Mouse (Mus musculus): ENCODE measurements at regions not wholly inside any gene's neighbourhood (a gene's known extent, or its start where the extent isn't known, plus 50 kb on each side); places are given as distances from the start of the nearest gene placed in this dataset.
"Not testable (repeated sequence)": the region's sequence is repeated elsewhere in the genome, so short reads cannot be mapped to it uniquely, and the experiment has no call there.

GRCm38 (mm10) chr12:45464952-45465351, 390.4 kb upstream of the Stxbp6 start:
- WGBS: 85% methylated on average over 2 of the region's 2 CpGs

DNA sequence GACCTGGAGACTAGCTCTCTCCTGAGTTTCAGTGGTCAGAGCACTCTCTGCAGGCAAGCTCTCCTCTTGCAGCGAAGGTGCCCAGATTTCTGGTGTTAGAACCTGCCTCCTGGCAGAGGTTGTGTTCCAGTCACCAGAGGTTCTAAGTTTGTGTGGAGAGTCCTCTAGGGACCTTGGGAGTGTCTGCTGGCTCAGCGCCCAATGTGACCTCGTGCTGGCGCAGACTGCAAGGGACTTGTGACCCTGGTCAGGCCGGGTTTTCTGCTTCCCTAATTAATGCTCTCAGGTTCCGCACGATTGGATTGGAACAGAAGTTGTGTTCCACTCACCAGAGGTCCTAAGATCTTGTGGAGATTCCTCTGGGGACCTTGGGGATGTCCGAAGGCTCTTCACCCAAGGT, 384.2 kb upstream of the Stxbp6 start:
- 92% methylated on average over 8 of the region's 8 CpGs for WGBS
- H3K36me3 ChIP-seq (replicated peaks); H3K27ac ChIP-seq; DNase-seq (ENCODE audit: extremely low spot score, low spot score); H3K4me1 ChIP-seq; H3K9me3 ChIP-seq; H3K4me3 ChIP-seq; H3K27me3 ChIP-seq (ENCODE audit: poor library complexity, severe bottlenecking): not testable (repeated sequence)

More at GRCm38 (mm10) chr12:45464952-45465351, 390.4 kb upstream of the Stxbp6 start:
- H3K27me3 ChIP-seq (ENCODE audit: poor library complexity, severe bottlenecking): no peaks in the 10 kb centered on the region
- no peak overlapping the region for H3K4me3 ChIP-seq
- H3K4me1 ChIP-seq: no peaks in the 10 kb centered on the region
- H3K36me3 ChIP-seq (replicated peaks): no peaks in the 10 kb centered on the region
- H3K27ac ChIP-seq: no peak overlapping the region
- H3K9me3 ChIP-seq: no peaks in the 10 kb centered on the region
- DNase-seq (ENCODE audit: extremely low spot score, low spot score): no peak

DNA sequence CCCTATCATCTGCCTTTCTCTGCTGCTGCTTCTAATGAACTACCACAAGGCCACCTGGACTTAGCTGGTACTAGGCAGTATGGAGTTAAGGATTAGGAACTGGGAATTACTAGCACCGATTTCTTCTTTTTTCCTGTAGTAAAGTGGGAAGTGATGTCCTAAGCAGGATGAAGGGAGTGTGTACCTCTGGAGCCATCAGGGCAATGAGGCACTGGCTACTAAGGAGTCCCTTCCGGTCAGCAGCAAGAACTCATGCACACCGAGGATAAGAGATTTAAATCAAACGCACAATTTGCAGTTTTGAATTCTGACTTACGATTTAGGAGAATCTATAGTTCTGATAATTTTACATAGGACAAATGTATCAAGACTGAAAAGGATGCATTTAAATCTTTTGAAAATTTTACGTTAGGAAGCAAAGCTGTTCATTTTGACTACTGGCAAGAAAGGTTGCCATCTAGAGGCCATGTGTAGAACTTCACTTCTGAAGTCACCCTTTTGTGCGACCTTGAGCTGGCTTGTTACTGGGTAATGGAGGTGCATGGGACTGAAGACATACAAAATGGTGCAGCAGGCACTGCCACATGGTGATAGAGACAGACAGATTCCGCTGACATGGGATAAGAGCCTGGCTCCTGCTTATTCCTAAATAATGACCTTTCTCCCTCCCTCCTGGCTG, 369.1 kb upstream of the Stxbp6 start:
- Histone ChIP-seq H3K4me3 (no peak overlapping the region), H3K27me3 (ENCODE audit: poor library complexity, severe bottlenecking) (no peaks in the 10 kb centered on the region), H3K4me1 (no peaks in the 10 kb centered on the region), H3K36me3 (replicated peaks) (no peaks in the 10 kb centered on the region), H3K9me3 (no peaks in the 10 kb centered on the region), H3K27ac (no peak overlapping the region)
- 57% methylated on average over 8 of the region's 8 CpGs for WGBS
- no peak for DNase-seq (ENCODE audit: extremely low spot score, low spot score)

DNA sequence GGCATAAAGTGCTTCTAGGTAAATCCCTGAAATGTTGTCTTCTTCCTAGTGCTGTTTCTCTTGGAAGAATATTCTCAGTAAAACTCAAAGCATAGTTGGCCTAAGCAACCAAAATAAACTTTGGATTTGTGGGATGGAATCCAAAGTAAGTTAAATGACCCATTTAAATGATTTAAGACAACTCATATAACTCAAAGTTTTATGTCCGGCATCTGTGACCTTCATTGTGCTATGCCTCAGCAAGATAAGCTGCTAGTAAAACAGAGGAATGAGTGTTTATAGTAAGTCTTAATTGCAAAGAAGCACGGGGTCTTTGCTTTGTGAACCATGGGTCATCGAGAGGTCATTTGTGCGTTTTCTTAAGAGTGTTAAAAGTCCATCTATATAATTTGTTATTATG, 368.0 kb upstream of the Stxbp6 start:
- no peaks in the 10 kb centered on the region for H3K4me1 ChIP-seq
- H3K27ac ChIP-seq: no peak overlapping the region
- H3K36me3 ChIP-seq (replicated peaks): no peaks in the 10 kb centered on the region
- H3K27me3 ChIP-seq (ENCODE audit: poor library complexity, severe bottlenecking): no peaks in the 10 kb centered on the region
- no peak overlapping the region for H3K4me3 ChIP-seq
- WGBS: 45% methylated on average over 4 of the region's 4 CpGs
- H3K9me3 ChIP-seq: no peaks in the 10 kb centered on the region
- no peak for DNase-seq (ENCODE audit: extremely low spot score, low spot score)

GRCm38 (mm10) chr12:45439745-45440144, 365.2 kb upstream of the Stxbp6 start:
- H3K27ac ChIP-seq: no peak overlapping the region
- no peak overlapping the region for H3K4me3 ChIP-seq
- DNase-seq (ENCODE audit: extremely low spot score, low spot score): no peak
- no peaks in the 10 kb centered on the region for H3K9me3 ChIP-seq
- no peaks in the 10 kb centered on the region for H3K36me3 ChIP-seq (replicated peaks)
- H3K27me3 ChIP-seq (ENCODE audit: poor library complexity, severe bottlenecking): no peaks in the 10 kb centered on the region
- no peaks in the 10 kb centered on the region for H3K4me1 ChIP-seq
- WGBS: 87% methylated on average over 2 of the region's 2 CpGs

- Histone ChIP-seq H3K36me3 (replicated peaks) (no peaks in the 10 kb centered on the region), H3K4me3 (no peak overlapping the region), H3K27ac (no peak overlapping the region), H3K27me3 (ENCODE audit: poor library complexity, severe bottlenecking) (no peaks in the 10 kb centered on the region), H3K4me1 (no peaks in the 10 kb centered on the region), H3K9me3 (no peaks in the 10 kb centered on the region)
- DNase-seq (ENCODE audit: extremely low spot score, low spot score): no peak
These were observed 362.8 kb upstream of the Stxbp6 start for GRCm38 (mm10) chr12:45437271-45437670.

- 81% methylated on average over 2 of the region's 2 CpGs for WGBS
These were observed 324.9 kb upstream of the Stxbp6 start for GRCm38 (mm10) chr12:45399436-45399835.

DNA sequence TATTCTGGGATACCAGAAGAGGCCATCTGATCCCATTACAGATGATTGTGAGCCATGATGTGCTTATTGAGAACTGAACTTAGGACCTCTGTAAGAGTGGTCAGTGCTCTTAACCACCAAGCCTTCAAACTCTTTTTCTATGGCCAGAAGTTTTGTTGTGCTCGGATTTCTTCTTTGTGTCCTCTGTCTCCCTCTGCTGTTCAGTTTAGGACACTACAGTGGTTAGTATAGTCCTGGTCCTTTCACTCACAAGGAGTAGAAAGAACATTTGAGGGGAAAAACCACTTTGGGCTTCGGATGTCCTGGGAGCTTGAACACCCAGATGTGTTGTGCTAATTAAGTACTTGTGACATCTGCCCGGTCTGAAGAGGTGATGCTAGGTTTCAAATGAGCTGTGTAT, 310.4 kb upstream of the Stxbp6 start:
- H3K36me3 ChIP-seq (replicated peaks): no peaks in the 10 kb centered on the region
- 58% methylated on average over 3 of the region's 3 CpGs for WGBS
- H3K4me3 ChIP-seq: no peak overlapping the region
- no peak for DNase-seq (ENCODE audit: extremely low spot score, low spot score)
- H3K9me3 ChIP-seq: peaks cover 13% of the 10 kb centered on the region
- H3K27me3 ChIP-seq (ENCODE audit: poor library complexity, severe bottlenecking): no peaks in the 10 kb centered on the region
- H3K4me1 ChIP-seq: no peaks in the 10 kb centered on the region
- no peak overlapping the region for H3K27ac ChIP-seq

More at GRCm38 (mm10) chr12:45399436-45399835, 324.9 kb upstream of the Stxbp6 start:
- no peak for DNase-seq (ENCODE audit: extremely low spot score, low spot score)
- Histone ChIP-seq H3K27me3 (ENCODE audit: poor library complexity, severe bottlenecking) (no peaks in the 10 kb centered on the region), H3K36me3 (replicated peaks) (no peaks in the 10 kb centered on the region), H3K27ac (no peak overlapping the region), H3K4me3 (no peak overlapping the region), H3K9me3 (no peaks in the 10 kb centered on the region), H3K4me1 (no peaks in the 10 kb centered on the region)
